Mouse (Mus musculus) heart, postnatal 0 days (tissue): Measurements from ENCODE around the gene Kndc1.

Experiments used
- CTCF ChIP-seq: IDR thresholded peaks from 2 replicates; pipeline ENCODE4 v1.5.1; 2016; ENCODE audit warnings: antibody characterized with exemption, control low read depth, low read depth
- EP300 ChIP-seq: IDR thresholded peaks from 2 replicates; pipeline ENCODE4 v1.6.1; 2016; ENCODE audit warnings: antibody characterized with exemption, low read depth

GRCm38 (mm10) chr7:139864253-139864652, 30.2 kb upstream of the Kndc1 start:
- TF ChIP-seq CTCF = peak; percentile 44
- TF ChIP-seq EP300 = no peak
